Mouse (Mus musculus): ENCODE data around the gene Olfr1013. TPM values are rescaled to one million over a fixed set of nuclear protein-coding genes. Genes with fewer than 3 reads are reported as not detected.

Olfr1013 gene
- polyA plus RNA-seq (2015; fragmentation: Nextera tagmentation; extraction: Ambion mirVana): not detected in 2 replicates

- Histone ChIP-seq H3K27ac (ENCODE audit: low read length) (no peak within 1 kb of the TSS), H3K27me3 (replicated peaks; ENCODE audit: insufficient read depth, low read length) (no peaks in the 10 kb centered on the region), H3K4me3 (ENCODE audit: low read depth, low read length) (no peak within 1 kb of the TSS), H3K4me1 (ENCODE audit: insufficient read depth, low read depth, low read length) (no peaks in the 10 kb centered on the region), H3K9ac (replicated peaks; ENCODE audit: low read depth) (no peak within 1 kb of the TSS), H3K9me3 (ENCODE audit: low read length) (no peaks in the 10 kb centered on the region), H3K36me3 (ENCODE audit: insufficient read depth, low read length) (no peaks in the 10 kb centered on the region), H3K4me2 (replicated peaks; ENCODE audit: low read depth, low read length) (no peak within 1 kb of the TSS)
- no peak for TF ChIP-seq CTCF (IDR thresholded peaks at IDR 0.05)
- no peak for TF ChIP-seq EP300 (IDR thresholded peaks at IDR 0.05)
- no peak for DNase-seq (ENCODE audit: low spot score)
- ATAC-seq: no peak
Measured at GRCm38 (mm10) chr2:85766798-85767197, at the start of gene Olfr1013. TSS of gene Olfr1013 (plus strand) at chr2:85767098.

- H3K9me3 ChIP-seq (ENCODE audit: low read length): no peaks in the 10 kb centered on the region
Measured at GRCm38 (mm10) chr2:85725793-85726192, 41.1 kb upstream of the Olfr1013 start.

DNA sequence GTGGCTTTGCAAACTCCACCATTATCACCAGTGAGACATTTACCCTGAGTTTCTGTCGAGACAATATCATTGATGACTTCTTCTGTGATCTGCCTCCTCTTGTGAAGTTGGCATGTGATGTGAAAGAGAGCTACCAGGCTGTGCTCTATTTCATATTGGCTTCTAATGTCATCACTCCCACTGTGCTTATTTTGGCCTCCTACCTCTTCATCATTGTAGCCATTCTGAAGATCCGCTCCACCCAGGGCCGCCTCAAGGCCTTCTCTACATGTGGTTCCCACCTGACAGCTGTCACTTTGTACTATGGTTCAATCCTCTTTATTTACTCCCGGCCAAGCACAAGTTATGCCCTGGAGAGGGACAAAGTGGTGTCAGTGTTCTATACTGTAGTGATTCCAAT is 13.1 kb upstream of the Olfr1013 start:
- 76% methylated on average over 4 of the region's 4 CpGs for WGBS
- Histone ChIP-seq H3K9ac (replicated peaks; ENCODE audit: low read depth) (no peak overlapping the region), H3K4me3 (ENCODE audit: low read depth, low read length) (no peak overlapping the region), H3K4me1 (ENCODE audit: insufficient read depth, low read depth, low read length) (no peaks in the 10 kb centered on the region), H3K36me3 (ENCODE audit: insufficient read depth, low read length) (no peaks in the 10 kb centered on the region), H3K27ac (ENCODE audit: low read length) (no peak overlapping the region), H3K4me2 (replicated peaks; ENCODE audit: low read depth, low read length) (no peak overlapping the region), H3K9me3 (ENCODE audit: low read length) (no peaks in the 10 kb centered on the region), H3K27me3 (replicated peaks; ENCODE audit: insufficient read depth, low read length) (no peaks in the 10 kb centered on the region)
- TF ChIP-seq EP300 (IDR thresholded peaks at IDR 0.05): no peak
- TF ChIP-seq CTCF (IDR thresholded peaks at IDR 0.05): no peak
- DNase-seq (ENCODE audit: low spot score): no peak
- no peak for ATAC-seq

More at GRCm38 (mm10) chr2:85725793-85726192, 41.1 kb upstream of the Olfr1013 start:
- no peak overlapping the region for H3K4me2 ChIP-seq (replicated peaks; ENCODE audit: low read depth, low read length)
- no peaks in the 10 kb centered on the region for H3K36me3 ChIP-seq (ENCODE audit: insufficient read depth, low read length)
- H3K4me3 ChIP-seq (ENCODE audit: low read depth, low read length): no peak overlapping the region
- no peaks in the 10 kb centered on the region for H3K27me3 ChIP-seq (replicated peaks; ENCODE audit: insufficient read depth, low read length)
- no peaks in the 10 kb centered on the region for H3K4me1 ChIP-seq (ENCODE audit: insufficient read depth, low read depth, low read length)
- H3K9ac ChIP-seq (replicated peaks; ENCODE audit: low read depth): no peak overlapping the region
- H3K27ac ChIP-seq (ENCODE audit: low read length): no peak overlapping the region
- TF ChIP-seq CTCF (IDR thresholded peaks at IDR 0.05): peak; percentile 75
- no peak for TF ChIP-seq EP300 (IDR thresholded peaks at IDR 0.05)
- DNase-seq (ENCODE audit: low spot score) (peak; percentile 43), ATAC-seq (no peak)
- WGBS: 10% methylated on average over 3 of the region's 3 CpGs

DNA sequence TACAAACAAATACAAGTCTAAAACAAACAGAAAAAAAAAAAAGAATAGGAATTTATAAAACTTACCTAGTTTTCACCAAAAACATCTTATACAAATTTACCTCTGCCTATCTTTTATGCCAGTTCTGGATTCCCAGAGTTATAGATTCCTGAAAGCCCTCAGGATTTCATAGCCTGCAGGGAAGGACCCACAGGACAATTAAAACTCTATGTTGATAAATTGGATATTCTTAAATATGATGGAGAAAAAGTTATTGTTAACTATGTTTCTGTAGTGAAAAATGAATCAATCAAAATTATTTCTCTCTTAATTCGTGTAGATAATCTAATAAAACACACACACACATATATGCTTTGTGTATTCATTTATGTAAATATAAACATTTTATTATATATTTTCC is 4.2 kb upstream of the Olfr1013 start, which contains the start of gene Olfr1012:
Olfr1012 (minus strand) TSS at position 101 of the 400 bp plus-strand sequence.
- Histone ChIP-seq H3K27ac (ENCODE audit: low read length) (no peak within 1 kb of the TSS), H3K4me3 (ENCODE audit: low read depth, low read length) (no peak within 1 kb of the TSS), H3K9ac (replicated peaks; ENCODE audit: low read depth) (no peak within 1 kb of the TSS), H3K36me3 (ENCODE audit: insufficient read depth, low read length) (no peaks in the 10 kb centered on the region), H3K4me2 (replicated peaks; ENCODE audit: low read depth, low read length) (no peak within 1 kb of the TSS), H3K4me1 (ENCODE audit: insufficient read depth, low read depth, low read length) (no peaks in the 10 kb centered on the region), H3K27me3 (replicated peaks; ENCODE audit: insufficient read depth, low read length) (no peaks in the 10 kb centered on the region), H3K9me3 (ENCODE audit: low read length) (no peaks in the 10 kb centered on the region)
- no peak for DNase-seq (ENCODE audit: low spot score)
- ATAC-seq: no peak
- no peak for TF ChIP-seq EP300 (IDR thresholded peaks at IDR 0.05)
- TF ChIP-seq CTCF (IDR thresholded peaks at IDR 0.05): no peak
- 60% methylated on average over 1 of the region's 1 CpGs for WGBS

- TF ChIP-seq CTCF (IDR thresholded peaks at IDR 0.05) (no peak), EP300 (IDR thresholded peaks at IDR 0.05) (no peak)
- ATAC-seq (no peak), DNase-seq (ENCODE audit: low spot score) (no peak)
- Histone ChIP-seq H3K27ac (ENCODE audit: low read length) (no peak within 1 kb of the TSS), H3K9ac (replicated peaks; ENCODE audit: low read depth) (no peak within 1 kb of the TSS), H3K36me3 (ENCODE audit: insufficient read depth, low read length) (no peaks in the 10 kb centered on the region), H3K4me2 (replicated peaks; ENCODE audit: low read depth, low read length) (no peak within 1 kb of the TSS), H3K4me3 (ENCODE audit: low read depth, low read length) (no peak within 1 kb of the TSS), H3K27me3 (replicated peaks; ENCODE audit: insufficient read depth, low read length) (no peaks in the 10 kb centered on the region), H3K4me1 (ENCODE audit: insufficient read depth, low read depth, low read length) (no peaks in the 10 kb centered on the region), H3K9me3 (ENCODE audit: low read length) (no peaks in the 10 kb centered on the region)
Measured at GRCm38 (mm10) chr2:85772413-85772812, 5.5 kb downstream of the Olfr1013 start, which contains the start of gene Olfr1014. TSS of gene Olfr1014 (plus strand) at chr2:85772713.

DNA sequence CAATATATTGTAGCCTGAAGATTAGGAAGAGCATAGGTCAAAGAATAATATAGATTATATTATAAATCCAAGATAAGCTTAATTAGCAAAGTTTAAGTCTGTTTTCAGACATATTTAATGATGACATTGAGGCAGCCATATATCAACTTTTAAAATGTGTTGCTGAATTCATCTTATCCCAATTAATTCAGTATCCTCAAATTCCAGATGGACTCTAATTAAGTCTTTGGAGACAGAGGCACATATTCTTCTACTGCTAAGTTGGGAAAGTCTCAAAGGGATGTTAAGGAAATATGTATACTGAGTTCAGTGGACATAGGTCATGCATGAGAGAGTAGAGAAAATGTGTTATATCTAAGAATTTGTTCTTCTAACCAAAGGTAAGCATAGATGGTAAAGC is 14.8 kb downstream of the Olfr1013 start, which contains the start of gene Olfr1015:
Olfr1015 (plus strand) TSS at position 301 of the 400 bp plus-strand sequence.
- H3K4me1 ChIP-seq (ENCODE audit: insufficient read depth, low read depth, low read length): no peaks in the 10 kb centered on the region
- H3K27ac ChIP-seq (ENCODE audit: low read length): no peak within 1 kb of the TSS
- no peak within 1 kb of the TSS for H3K9ac ChIP-seq (replicated peaks; ENCODE audit: low read depth)
- no peak for DNase-seq (ENCODE audit: low spot score)
- H3K4me3 ChIP-seq (ENCODE audit: low read depth, low read length): no peak within 1 kb of the TSS
- ATAC-seq: no peak
- no peaks in the 10 kb centered on the region for H3K9me3 ChIP-seq (ENCODE audit: low read length)
- TF ChIP-seq CTCF (IDR thresholded peaks at IDR 0.05): no peak
- TF ChIP-seq EP300 (IDR thresholded peaks at IDR 0.05): no peak
- no peaks in the 10 kb centered on the region for H3K36me3 ChIP-seq (ENCODE audit: insufficient read depth, low read length)
- H3K4me2 ChIP-seq (replicated peaks; ENCODE audit: low read depth, low read length): no peak within 1 kb of the TSS
- H3K27me3 ChIP-seq (replicated peaks; ENCODE audit: insufficient read depth, low read length): no peaks in the 10 kb centered on the region

DNA sequence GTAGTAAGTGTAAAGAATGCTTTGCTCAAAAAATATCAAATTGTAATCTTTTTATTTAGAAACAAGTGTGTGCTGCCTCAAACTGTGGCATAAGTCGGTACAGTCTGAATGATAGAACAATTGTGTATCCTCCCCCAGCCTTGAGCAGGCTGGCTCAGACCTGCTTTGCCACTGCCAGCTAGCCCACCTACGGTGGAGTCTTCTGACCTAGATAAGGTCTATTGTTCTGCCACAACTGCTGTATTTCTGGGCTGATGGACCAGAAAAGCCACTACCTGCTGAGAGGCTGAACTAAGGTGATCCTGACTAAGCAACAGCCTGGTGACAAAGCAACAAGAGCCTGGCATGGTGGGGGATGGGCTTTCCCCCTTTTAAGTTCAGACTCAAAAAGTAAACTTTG is 25.4 kb downstream of the Olfr1013 start:
- DNase-seq (ENCODE audit: low spot score) (no peak), ATAC-seq (no peak)
- no peaks in the 10 kb centered on the region for H3K4me1 ChIP-seq (ENCODE audit: insufficient read depth, low read depth, low read length)
- no peaks in the 10 kb centered on the region for H3K36me3 ChIP-seq (ENCODE audit: insufficient read depth, low read length)
- 61% methylated on average over 2 of the region's 2 CpGs for whole genome bisulfite sequencing
- no peaks in the 10 kb centered on the region for H3K27me3 ChIP-seq (replicated peaks; ENCODE audit: insufficient read depth, low read length)
- H3K27ac ChIP-seq (ENCODE audit: low read length): no peak overlapping the region
- H3K4me3 ChIP-seq (ENCODE audit: low read depth, low read length): no peak overlapping the region
- TF ChIP-seq CTCF (IDR thresholded peaks at IDR 0.05) (no peak), EP300 (IDR thresholded peaks at IDR 0.05) (no peak)
- H3K9ac ChIP-seq (replicated peaks; ENCODE audit: low read depth): no peak overlapping the region
- no peak overlapping the region for H3K4me2 ChIP-seq (replicated peaks; ENCODE audit: low read depth, low read length)
- no peaks in the 10 kb centered on the region for H3K9me3 ChIP-seq (ENCODE audit: low read length)
